Mouse (Mus musculus) embryo, embryonic 11.5 days (tissue): Measurements from ENCODE around the gene Tecr.
"Not testable (repeated sequence)": the region's sequence is repeated elsewhere in the genome, so short reads cannot be mapped to it uniquely, and the experiment has no call there.

Experiments used
- DNase-seq: peaks from one replicate; pipeline ENCODE4 v3.0.0-alpha.2; 2012; ENCODE audit warnings: low read depth, low spot score

Tecr gene

GRCm38 (mm10) chr8:83580826-83581225 is 26.9 kb downstream of the Tecr start:
- DNase-seq = no peak

- DNase-seq = no peak
Measured at GRCm38 (mm10) chr8:83579676-83580075, 28.1 kb downstream of the Tecr start.

- DNase-seq = no peak
Measured at GRCm38 (mm10) chr8:83578131-83579055, 29.4 kb downstream of the Tecr start.

- DNase-seq = no peak
Measured at GRCm38 (mm10) chr8:83577384-83577791, 30.4 kb downstream of the Tecr start.

- no peak for DNase-seq
Measured at GRCm38 (mm10) chr8:83576921-83577320, 30.9 kb downstream of the Tecr start.

GRCm38 (mm10) chr8:83576516-83576895 is 31.3 kb downstream of the Tecr start:
- no peak for DNase-seq

- DNase-seq = no peak
Measured at GRCm38 (mm10) chr8:83575561-83576515, 31.9 kb downstream of the Tecr start.

GRCm38 (mm10) chr8:83574631-83575315 is 33.0 kb downstream of the Tecr start:
- no peak for DNase-seq

GRCm38 (mm10) chr8:83573140-83573875 is 34.5 kb downstream of the Tecr start:
- no peak for DNase-seq

- no peak for DNase-seq
Measured at GRCm38 (mm10) chr8:83572246-83572812, 35.4 kb downstream of the Tecr start.

GRCm38 (mm10) chr8:83571791-83572190 is 36.0 kb downstream of the Tecr start:
- no peak for DNase-seq

- not testable (repeated sequence) for DNase-seq
Measured at GRCm38 (mm10) chr8:83571001-83571340, 36.8 kb downstream of the Tecr start.

GRCm38 (mm10) chr8:83570272-83571000 is 37.3 kb downstream of the Tecr start:
- DNase-seq = no peak

- no peak for DNase-seq
Measured at GRCm38 (mm10) chr8:83569165-83569564, 38.6 kb downstream of the Tecr start.

- DNase-seq = no peak
Measured at GRCm38 (mm10) chr8:83568755-83569154, 39.0 kb downstream of the Tecr start.

- DNase-seq = no peak
Measured at GRCm38 (mm10) chr8:83568128-83568527, 39.6 kb downstream of the Tecr start.

- DNase-seq = no peak
Measured at GRCm38 (mm10) chr8:83567668-83568067, 40.1 kb downstream of the Tecr start.

GRCm38 (mm10) chr8:83566469-83567395 is 41.0 kb downstream of the Tecr start, which contains the start of gene Ndufb7:
TSS of gene Ndufb7 (plus strand) at chr8:83566671.
- DNase-seq = peak; percentile 79
